Mouse (Mus musculus) G1E (cell line): ENCODE measurements at regions not wholly inside any gene's neighbourhood (a gene's known extent, or its start where the extent isn't known, plus 50 kb on each side); places are given as distances from the start of the nearest gene placed in this dataset.

Experiments used
- CTCF ChIP-seq: IDR thresholded peaks from 2 replicates; pipeline ENCODE4 v1.5.1; 2012; ENCODE audit warnings: low read depth, low read length, inconsistent platforms, mixed read lengths
- POLR2AphosphoS5 ChIP-seq: IDR thresholded peaks from 2 replicates; pipeline ENCODE4 v1.6.1; 2012; ENCODE audit warnings: low read depth, low read length, inconsistent platforms; ENCODE audit not compliant: insufficient replicate concordance
- TAL1 ChIP-seq: conservative IDR thresholded peaks from 2 replicates; pipeline ENCODE4 v1.6.1; 2012; ENCODE audit warnings: low read depth, low read length, inconsistent platforms, mixed read lengths

GRCm38 (mm10) chr2:166294672-166295071 is 139.2 kb upstream of the Sulf2 start:
- TF ChIP-seq CTCF: no peak
- TF ChIP-seq POLR2AphosphoS5: no peak
- TF ChIP-seq TAL1: no peak
